Mouse (Mus musculus): Measurements from ENCODE around the gene Rabgap1l. TPM values are rescaled to one million over a fixed set of nuclear protein-coding genes. Genes with fewer than 3 reads are reported as not detected.

The Rabgap1l gene
- polyA plus RNA-seq, 1 experiment from 2014 or later: 41.8 TPM

GRCm38 (mm10) chr1:160232113-160232512 is 560.9 kb downstream of the Rabgap1l start:
- H3K27ac ChIP-seq (ENCODE audit: low read length): no peak overlapping the region
- H3K9ac ChIP-seq (ENCODE audit: low read depth, low read length): no peak overlapping the region
- WGBS: 37% methylated on average over 3 of the region's 3 CpGs
- no peaks in the 10 kb centered on the region for H3K27me3 ChIP-seq (ENCODE audit: control insufficient read depth, insufficient read depth, low read depth, low read length)
- H3K4me1 ChIP-seq (ENCODE audit: control insufficient read depth, insufficient read depth, low read length): no peaks in the 10 kb centered on the region
- H3K36me3 ChIP-seq (ENCODE audit: control insufficient read depth, insufficient read depth, low read length): peaks cover 2% of the 10 kb centered on the region; the same call in 1 of the 2 replicates
- no peak for ATAC-seq
- H3K4me2 ChIP-seq (ENCODE audit: low read length): no peak overlapping the region
- no peak overlapping the region for H3K4me3 ChIP-seq (ENCODE audit: low read depth, low read length)
- no peaks in the 10 kb centered on the region for H3K9me3 ChIP-seq (replicated peaks; ENCODE audit: control insufficient read depth, low read length, poor library complexity, severe bottlenecking)

- no peak for ATAC-seq
- peaks cover 4% of the 10 kb centered on the region for H3K36me3 ChIP-seq (ENCODE audit: control insufficient read depth, insufficient read depth, low read length)
- no peaks in the 10 kb centered on the region for H3K9me3 ChIP-seq (replicated peaks; ENCODE audit: control insufficient read depth, low read length, poor library complexity, severe bottlenecking)
- H3K4me2 ChIP-seq (ENCODE audit: low read length): no peak overlapping the region
- no peak overlapping the region for H3K27ac ChIP-seq (ENCODE audit: low read length)
- WGBS: 51% methylated on average over 4 of the region's 4 CpGs
- H3K4me3 ChIP-seq (ENCODE audit: low read depth, low read length): no peak overlapping the region
- no peaks in the 10 kb centered on the region for H3K27me3 ChIP-seq (ENCODE audit: control insufficient read depth, insufficient read depth, low read depth, low read length)
- H3K9ac ChIP-seq (ENCODE audit: low read depth, low read length): no peak overlapping the region
- H3K4me1 ChIP-seq (ENCODE audit: control insufficient read depth, insufficient read depth, low read length): no peaks in the 10 kb centered on the region
Observed at GRCm38 (mm10) chr1:160231013-160231412, 562.0 kb downstream of the Rabgap1l start.

GRCm38 (mm10) chr1:160227850-160228249 is 565.2 kb downstream of the Rabgap1l start:
- no peaks in the 10 kb centered on the region for H3K4me1 ChIP-seq (ENCODE audit: control insufficient read depth, insufficient read depth, low read length)
- no peak overlapping the region for H3K27ac ChIP-seq (ENCODE audit: low read length)

GRCm38 (mm10) chr1:160227196-160227595 is 565.8 kb downstream of the Rabgap1l start:
- H3K27ac ChIP-seq (ENCODE audit: low read length): no peak overlapping the region
- H3K4me3 ChIP-seq (ENCODE audit: low read depth, low read length): no peak overlapping the region
- H3K36me3 ChIP-seq (ENCODE audit: control insufficient read depth, insufficient read depth, low read length): peaks cover 8% of the 10 kb centered on the region
- no peaks in the 10 kb centered on the region for H3K27me3 ChIP-seq (ENCODE audit: control insufficient read depth, insufficient read depth, low read depth, low read length)
- H3K4me2 ChIP-seq (ENCODE audit: low read length): no peak overlapping the region
- no peak overlapping the region for H3K9ac ChIP-seq (ENCODE audit: low read depth, low read length)
- ATAC-seq: no peak
- H3K4me1 ChIP-seq (ENCODE audit: control insufficient read depth, insufficient read depth, low read length): no peaks in the 10 kb centered on the region
- WGBS: 92% methylated on average over 4 of the region's 4 CpGs
- H3K9me3 ChIP-seq (replicated peaks; ENCODE audit: control insufficient read depth, low read length, poor library complexity, severe bottlenecking): no peaks in the 10 kb centered on the region

More at GRCm38 (mm10) chr1:160227850-160228249, 565.2 kb downstream of the Rabgap1l start:
- H3K27me3 ChIP-seq (ENCODE audit: control insufficient read depth, insufficient read depth, low read depth, low read length): no peaks in the 10 kb centered on the region
- H3K4me2 ChIP-seq (ENCODE audit: low read length): no peak overlapping the region
- no peak overlapping the region for H3K9ac ChIP-seq (ENCODE audit: low read depth, low read length)
- no peak for ATAC-seq
- H3K4me3 ChIP-seq (ENCODE audit: low read depth, low read length): no peak overlapping the region
- peaks cover 8% of the 10 kb centered on the region for H3K36me3 ChIP-seq (ENCODE audit: control insufficient read depth, insufficient read depth, low read length)
- H3K9me3 ChIP-seq (replicated peaks; ENCODE audit: control insufficient read depth, low read length, poor library complexity, severe bottlenecking): no peaks in the 10 kb centered on the region

- H3K4me2 ChIP-seq (ENCODE audit: low read length): no peak overlapping the region
- H3K27me3 ChIP-seq (ENCODE audit: control insufficient read depth, insufficient read depth, low read depth, low read length): no peaks in the 10 kb centered on the region
- no peaks in the 10 kb centered on the region for H3K9me3 ChIP-seq (replicated peaks; ENCODE audit: control insufficient read depth, low read length, poor library complexity, severe bottlenecking)
- WGBS: 76% methylated on average over 2 of the region's 2 CpGs
- H3K36me3 ChIP-seq (ENCODE audit: control insufficient read depth, insufficient read depth, low read length): peaks cover 8% of the 10 kb centered on the region
- H3K27ac ChIP-seq (ENCODE audit: low read length): no peak overlapping the region
- no peaks in the 10 kb centered on the region for H3K4me1 ChIP-seq (ENCODE audit: control insufficient read depth, insufficient read depth, low read length)
- no peak overlapping the region for H3K4me3 ChIP-seq (ENCODE audit: low read depth, low read length)
- H3K9ac ChIP-seq (ENCODE audit: low read depth, low read length): no peak overlapping the region
- no peak for ATAC-seq
Observed at GRCm38 (mm10) chr1:160224093-160224492, 568.9 kb downstream of the Rabgap1l start.

GRCm38 (mm10) chr1:160217898-160218297 is 575.1 kb downstream of the Rabgap1l start:
- Histone ChIP-seq H3K36me3 (ENCODE audit: control insufficient read depth, insufficient read depth, low read length) (no peaks in the 10 kb centered on the region), H3K9me3 (replicated peaks; ENCODE audit: control insufficient read depth, low read length, poor library complexity, severe bottlenecking) (no peaks in the 10 kb centered on the region), H3K27me3 (ENCODE audit: control insufficient read depth, insufficient read depth, low read depth, low read length) (no peaks in the 10 kb centered on the region), H3K4me2 (ENCODE audit: low read length) (no peak overlapping the region), H3K27ac (ENCODE audit: low read length) (no peak overlapping the region), H3K4me3 (ENCODE audit: low read depth, low read length) (no peak overlapping the region), H3K9ac (ENCODE audit: low read depth, low read length) (no peak overlapping the region), H3K4me1 (ENCODE audit: control insufficient read depth, insufficient read depth, low read length) (peaks cover 5% of the 10 kb centered on the region)
- ATAC-seq: no peak
- WGBS: 90% methylated on average over 3 of the region's 3 CpGs

- H3K4me3 ChIP-seq (ENCODE audit: low read depth, low read length): no peak overlapping the region
Observed at GRCm38 (mm10) chr1:160214171-160214570, 578.8 kb downstream of the Rabgap1l start.

GRCm38 (mm10) chr1:160212703-160213669 is 580.0 kb downstream of the Rabgap1l start, which contains the start of gene Cacybp:
Cacybp (minus strand) TSS chr1:160212875.
- no peaks in the 10 kb centered on the region for H3K9me3 ChIP-seq (replicated peaks; ENCODE audit: control insufficient read depth, low read length, poor library complexity, severe bottlenecking)
- H3K4me2 ChIP-seq (ENCODE audit: low read length): peak within 1 kb of the TSS; percentile 85
- ATAC-seq: peak; percentile 98
- WGBS: under 1% methylated on average over 71 of the region's 76 CpGs
- peak within 1 kb of the TSS; percentile 97 for H3K4me3 ChIP-seq (ENCODE audit: low read depth, low read length)
- peak within 1 kb of the TSS; percentile 96 for H3K9ac ChIP-seq (ENCODE audit: low read depth, low read length)
- no peaks in the 10 kb centered on the region for H3K36me3 ChIP-seq (ENCODE audit: control insufficient read depth, insufficient read depth, low read length)
- peaks cover 28% of the 10 kb centered on the region for H3K4me1 ChIP-seq (ENCODE audit: control insufficient read depth, insufficient read depth, low read length)
- H3K27ac ChIP-seq (ENCODE audit: low read length): peak within 1 kb of the TSS; percentile 99
- H3K27me3 ChIP-seq (ENCODE audit: control insufficient read depth, insufficient read depth, low read depth, low read length): no peaks in the 10 kb centered on the region

More at GRCm38 (mm10) chr1:160214171-160214570, 578.8 kb downstream of the Rabgap1l start:
- H3K27me3 ChIP-seq (ENCODE audit: control insufficient read depth, insufficient read depth, low read depth, low read length): no peaks in the 10 kb centered on the region
- H3K9ac ChIP-seq (ENCODE audit: low read depth, low read length): no peak overlapping the region
- peak overlapping the region; percentile 99 for H3K27ac ChIP-seq (ENCODE audit: low read length)
- H3K36me3 ChIP-seq (ENCODE audit: control insufficient read depth, insufficient read depth, low read length): no peaks in the 10 kb centered on the region
- ATAC-seq: no peak
- H3K9me3 ChIP-seq (replicated peaks; ENCODE audit: control insufficient read depth, low read length, poor library complexity, severe bottlenecking): no peaks in the 10 kb centered on the region
- peak overlapping the region; percentile 81; the same call in 1 of the 2 replicates for H3K4me2 ChIP-seq (ENCODE audit: low read length)
- 84% methylated on average over 7 of the region's 7 CpGs for WGBS
- peaks cover 28% of the 10 kb centered on the region for H3K4me1 ChIP-seq (ENCODE audit: control insufficient read depth, insufficient read depth, low read length)

GRCm38 (mm10) chr1:160212123-160212691 is 580.8 kb downstream of the Rabgap1l start:
- ATAC-seq: peak; percentile 4
- WGBS: under 1% methylated on average over 39 of the region's 45 CpGs
- peaks cover 3% of the 10 kb centered on the region; the same call in 1 of the 2 replicates for H3K36me3 ChIP-seq (ENCODE audit: control insufficient read depth, insufficient read depth, low read length)

More at GRCm38 (mm10) chr1:160212123-160212691, 580.8 kb downstream of the Rabgap1l start:
- Histone ChIP-seq H3K4me3 (ENCODE audit: low read depth, low read length) (peak overlapping the region; percentile 97), H3K9me3 (replicated peaks; ENCODE audit: control insufficient read depth, low read length, poor library complexity, severe bottlenecking) (no peaks in the 10 kb centered on the region), H3K27me3 (ENCODE audit: control insufficient read depth, insufficient read depth, low read depth, low read length) (no peaks in the 10 kb centered on the region), H3K9ac (ENCODE audit: low read depth, low read length) (peak overlapping the region; percentile 96), H3K4me2 (ENCODE audit: low read length) (peak overlapping the region; percentile 85), H3K27ac (ENCODE audit: low read length) (peak overlapping the region; percentile 99), H3K4me1 (ENCODE audit: control insufficient read depth, insufficient read depth, low read length) (peaks cover 28% of the 10 kb centered on the region)

Measured in midbrain, embryonic 16.5 days (tissue).